Mouse (Mus musculus) activated CD4-positive, CD25-positive, alpha-beta regulatory T cell, adult 4 months (primary cell): ENCODE data around the gene Hist1h3a. TPM values are rescaled to one million over a fixed set of nuclear protein-coding genes. Genes with fewer than 3 reads are reported as not detected.

Source experiments
- polyA plus RNA-seq, 2 experiments: library from polyadenylated mRNA; unstranded; fragments of 100-300 nt; shearing (Covaris generic); gene quantifications; one replicate each; pipeline ENCODE4 v1.2.1; 2017

Gene Hist1h3a
- polyA plus RNA-seq, 2 experiments from 2014 or later, result 0.73 to 1.7 TPM

Other genes starting within 250 kb of the Hist1h3a start
- 1 to 10 TPM; 2.7 to 3.2 TPM for gene Hist1h4h, start 231.3 kb downstream of the Hist1h3a start, polyA plus RNA-seq
- gene Hist1h2af, start 228.5 kb downstream of the Hist1h3a start, polyA plus RNA-seq, result not detected
- gene Hist1h3g, start 227.0 kb downstream of the Hist1h3a start, polyA plus RNA-seq, result 1 to 10 TPM in 1 of 2 experiments, not detected in 1; 1.1 TPM
- under 1 TPM in 1 of 2 experiments, not detected in 1; 0.38 TPM for gene Hist1h2bh, start 219.0 kb downstream of the Hist1h3a start, polyA plus RNA-seq
- gene Hist1h3f, start 218.3 kb downstream of the Hist1h3a start, polyA plus RNA-seq, result 1 to 10 TPM in 1 of 2 experiments, not detected in 1; 1.1 TPM
- 1 to 10 TPM in 1 of 2 experiments, not detected in 1; 2.8 TPM for gene Hist1h4f, start 210.7 kb downstream of the Hist1h3a start, polyA plus RNA-seq
- gene Hist1h1d, start 209.1 kb downstream of the Hist1h3a start, polyA plus RNA-seq, result under 1 TPM; 0.31 to 0.79 TPM
- 1 to 10 TPM in 1 of 2 experiments, under 1 TPM in 1; 0.86 to 1.6 TPM for gene Hist1h3e, start 200.0 kb downstream of the Hist1h3a start, polyA plus RNA-seq
- gene Hist1h2ae, start 191.2 kb downstream of the Hist1h3a start, polyA plus RNA-seq, result 10 to 100 TPM; 26.7 to 59.1 TPM
- gene Hist1h2bg, start 191.0 kb downstream of the Hist1h3a start, polyA plus RNA-seq, result 1 to 10 TPM; 4.0 to 5.7 TPM
- under 1 TPM in 1 of 2 experiments, not detected in 1; 0.83 TPM for gene Hist1h2bf, start 188.2 kb downstream of the Hist1h3a start, polyA plus RNA-seq
- 1 to 10 TPM in 1 of 2 experiments, not detected in 1; 2.3 TPM for gene Hist1h2ad, start 188.0 kb downstream of the Hist1h3a start, polyA plus RNA-seq
- gene Hist1h3d, start 186.6 kb downstream of the Hist1h3a start, polyA plus RNA-seq, result not detected
- gene Hist1h4d, start 180.8 kb downstream of the Hist1h3a start, polyA plus RNA-seq, result 10 to 100 TPM; 36.8 to 39.3 TPM
- gene Hist1h2be, start 141.3 kb downstream of the Hist1h3a start, polyA plus RNA-seq, result 1 to 10 TPM; 1.5 to 1.7 TPM
- gene Hist1h1e, start 139.8 kb downstream of the Hist1h3a start, polyA plus RNA-seq, result 10 to 100 TPM; 11.9 to 13.5 TPM
- gene Hist1h2ac, start 78.4 kb downstream of the Hist1h3a start, polyA plus RNA-seq, result under 1 TPM in 1 of 2 experiments, not detected in 1; 0.28 TPM
- 1 to 10 TPM in 1 of 2 experiments, under 1 TPM in 1; 0.85 to 5.4 TPM for gene Hist1h2bc, start 78.2 kb downstream of the Hist1h3a start, polyA plus RNA-seq
- not detected for gene Hist1h1t, start 66.6 kb downstream of the Hist1h3a start, polyA plus RNA-seq
- gene Hist1h4c, start 63.9 kb downstream of the Hist1h3a start, polyA plus RNA-seq, result 1 to 10 TPM in 1 of 2 experiments, under 1 TPM in 1; 0.57 to 7.4 TPM
- under 1 TPM in 1 of 2 experiments, not detected in 1; 0.80 TPM for gene Hfe, start 51.5 kb downstream of the Hist1h3a start, polyA plus RNA-seq
- 10 to 100 TPM in 1 of 2 experiments, 1 to 10 TPM in 1; 5.3 to 15.2 TPM for gene Hist1h1c, start 23.6 kb downstream of the Hist1h3a start, polyA plus RNA-seq
- 1 to 10 TPM in 1 of 2 experiments, not detected in 1; 2.4 TPM for gene Hist1h3c, start 16.8 kb downstream of the Hist1h3a start, polyA plus RNA-seq
- gene Hist1h2bb, start 15.7 kb downstream of the Hist1h3a start, polyA plus RNA-seq, result under 1 TPM in 1 of 2 experiments, not detected in 1; 0.73 TPM
- gene Hist1h2ab, start 11.3 kb downstream of the Hist1h3a start, polyA plus RNA-seq, result 1 to 10 TPM; 9.5 to 10.0 TPM
- not detected for gene Hist1h3b, start 10.1 kb downstream of the Hist1h3a start, polyA plus RNA-seq
- gene Hist1h4b, start 5.4 kb downstream of the Hist1h3a start, polyA plus RNA-seq, result 1 to 10 TPM in 1 of 2 experiments, not detected in 1; 2.8 TPM
- gene Hist1h4a, start 1.2 kb downstream of the Hist1h3a start, polyA plus RNA-seq, result 1 to 10 TPM in 1 of 2 experiments, not detected in 1; 3.1 TPM
- gene Hist1h1a, start 1.3 kb upstream of the Hist1h3a start, polyA plus RNA-seq, result 1 to 10 TPM; 5.1 to 7.8 TPM
- gene Trim38, start 7.5 kb upstream of the Hist1h3a start, polyA plus RNA-seq, result not detected
- not detected for gene Slc17a2, start 44.6 kb upstream of the Hist1h3a start, polyA plus RNA-seq
- gene Slc17a3, start 77.0 kb upstream of the Hist1h3a start, polyA plus RNA-seq, result not detected
- not detected for gene Slc17a1, start 105.4 kb upstream of the Hist1h3a start, polyA plus RNA-seq
- not detected for gene Slc17a4, start 152.6 kb upstream of the Hist1h3a start, polyA plus RNA-seq
- not detected for gene Hist1h2ba, start 171.8 kb upstream of the Hist1h3a start, polyA plus RNA-seq
- gene Hist1h2aa, start 172.1 kb upstream of the Hist1h3a start, polyA plus RNA-seq, result not detected
- not detected for gene Scgn, start 228.8 kb upstream of the Hist1h3a start, polyA plus RNA-seq